Mouse (Mus musculus): ENCODE data around the gene Pcsk5.

- no peak for TF ChIP-seq MYOD1 (IDR thresholded peaks at IDR 0.05; ENCODE audit: control insufficient read depth in 1 of 3, insufficient read length in 2 of 3, low read depth in 2 of 3)
- TF ChIP-seq TCF3 (IDR thresholded peaks at IDR 0.05; ENCODE audit: insufficient read length, low read depth), result no peak
These were observed 323.0 kb downstream of the Pcsk5 start for GRCm38 (mm10) chr19:17514456-17514855.

Data from myocyte (in vitro differentiated cells).